Mouse (Mus musculus) olfactory bulb, adult 2 months (tissue): ENCODE data around the gene Wipf3.

Source experiments
- CTCF ChIP-seq: fragments of 200-500 bp; IDR thresholded peaks from 2 replicates; pipeline ENCODE4 v1.5.1; 2012; ENCODE audit warnings: low read depth, mild to moderate bottlenecking, low read length, moderate library complexity; ENCODE audit not compliant: insufficient read depth
- POLR2A ChIP-seq: fragments of 200-500 bp; IDR thresholded peaks from 2 replicates; pipeline ENCODE4 v1.6.1; 2012; ENCODE audit warnings: mild to moderate bottlenecking, low read depth, low read length, moderate library complexity; ENCODE audit not compliant: insufficient read depth

DNA sequence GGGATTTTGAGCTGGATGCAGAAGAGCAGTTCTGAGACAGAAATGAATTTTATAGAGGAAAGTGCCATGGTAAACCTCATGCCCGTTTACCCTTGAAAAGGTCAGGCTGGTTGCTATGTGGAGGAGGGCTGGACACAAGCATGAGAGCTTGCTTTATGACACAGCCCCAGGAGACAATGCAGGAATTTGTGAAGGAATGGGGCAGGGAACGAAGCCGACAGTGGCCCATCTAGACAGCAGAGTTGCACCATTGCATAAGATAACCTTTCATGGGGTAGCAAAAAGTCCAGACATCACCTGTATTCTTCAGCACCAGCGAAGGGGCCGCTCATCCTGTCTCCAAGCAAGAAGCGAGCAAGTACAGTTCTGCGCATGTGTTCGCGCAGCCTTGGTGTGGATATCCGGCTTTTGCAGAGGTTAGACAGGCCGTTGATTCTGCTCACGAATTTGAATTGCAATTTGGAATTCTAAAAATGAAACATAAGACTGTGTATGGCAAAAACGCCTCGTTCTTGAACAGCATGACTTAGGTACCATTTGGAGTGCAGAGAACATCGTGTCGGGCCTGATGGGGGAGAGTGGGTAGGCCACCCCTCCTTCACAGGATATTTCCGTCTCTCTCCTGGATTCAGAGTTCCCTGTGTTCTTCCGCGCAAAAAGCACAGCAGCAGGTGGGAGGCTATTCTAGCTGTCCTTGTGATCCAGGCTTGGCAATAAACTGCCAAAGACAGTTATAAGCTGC lies 46.7 kb downstream of the Wipf3 start:
- no peak for TF ChIP-seq POLR2A
- TF ChIP-seq CTCF, result no peak
